Mouse (Mus musculus) bone marrow macrophage, adult 2 months (primary cell): ENCODE results near the gene Srcin1.

Experiments used
- CTCF ChIP-seq: IDR thresholded peaks from 2 replicates; pipeline ENCODE4 v1.5.1; 2012; ENCODE audit warnings: low read depth, mild to moderate bottlenecking, low read length, moderate library complexity
- POLR2A ChIP-seq: IDR thresholded peaks from 2 replicates; pipeline ENCODE4 v1.6.1; 2012; ENCODE audit warnings: mild to moderate bottlenecking, low read depth, low read length, borderline replicate concordance

DNA sequence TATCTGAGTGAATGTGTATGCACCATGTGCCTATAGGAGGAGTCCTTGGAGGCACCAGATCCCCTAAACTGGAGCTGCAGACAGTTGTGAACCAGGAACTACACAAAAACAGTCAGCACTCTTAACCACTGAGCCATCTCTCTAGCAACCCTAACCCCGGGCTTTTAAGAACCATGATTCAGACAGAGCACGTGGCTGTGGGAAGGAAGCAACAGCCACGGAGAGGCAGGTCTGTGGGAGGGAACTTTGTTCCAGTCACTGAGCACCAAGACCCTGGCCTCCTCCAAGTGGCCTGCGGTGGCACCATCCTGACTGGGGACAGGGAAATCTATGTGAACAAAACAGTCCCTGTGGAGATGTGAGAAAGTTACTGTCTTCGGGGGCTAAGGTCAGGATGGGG, 15.9 kb upstream of the Srcin1 start:
- no peak for TF ChIP-seq CTCF
- no peak for TF ChIP-seq POLR2A
